Mouse (Mus musculus) limb, embryonic 10.5 days (tissue): Measurements from ENCODE around the gene Trappc5. TPM values are rescaled to one million over a fixed set of nuclear protein-coding genes. Genes with fewer than 3 reads are reported as not detected.

Experiments used
- DNase-seq: peaks from one replicate; pipeline ENCODE4 v3.0.0-alpha.2; 2017; ENCODE audit warnings: low spot score
- H3K27ac ChIP-seq: fragments of 300-500 bp; sonication (generic); 2 replicates; pipeline ENCODE4 v1.5.1; 2016; ENCODE audit warnings: mild to moderate bottlenecking
- H3K27me3 ChIP-seq: fragments of 300-500 bp; sonication (generic); 2 replicates; pipeline ENCODE4 v1.6.1; 2016; ENCODE audit warnings: low read depth, mild to moderate bottlenecking; ENCODE audit not compliant: poor library complexity, severe bottlenecking
- H3K36me3 ChIP-seq: fragments of 300-500 bp; sonication (generic); 2 replicates; pipeline ENCODE4 v1.6.1; 2016; ENCODE audit warnings: mild to moderate bottlenecking, moderate library complexity
- H3K4me1 ChIP-seq: fragments of 300-500 bp; sonication (generic); 2 replicates; pipeline ENCODE4 v1.6.1; 2016
- H3K4me3 ChIP-seq: fragments of 300-500 bp; sonication (generic); 2 replicates; pipeline ENCODE4 v1.5.1; 2016; ENCODE audit warnings: mild to moderate bottlenecking, moderate library complexity
- H3K9me3 ChIP-seq: fragments of 300-500 bp; sonication (generic); replicated peaks from 2 replicates; pipeline ENCODE4 v1.6.1; 2016; ENCODE audit warnings: mild to moderate bottlenecking
- WGBS: fragments of 180-500 bp; shearing (Covaris S2); methylation state at CpG from one replicate; pipeline ENCODE4 v1.1.7; 2016; 5-methylcytosine and 5-hydroxymethylcytosine counted together
- polyA plus RNA-seq: library from polyadenylated mRNA; unstranded; fragments of >200 nt; fragmentation: Nextera tagmentation; extraction: Ambion mirVana; gene quantifications from 2 replicates; pipeline ENCODE4 v1.2.1, GENCODE M21; 2016

Trappc5 gene
- polyA plus RNA-seq, 1 experiment from 2014 or later, result 46.0 TPM

GRCm38 (mm10) chr8:3654726-3655508 is 21.2 kb upstream of the Trappc5 start:
- Histone ChIP-seq H3K4me3 (no peak overlapping the region), H3K27me3 (no peaks in the 10 kb centered on the region), H3K36me3 (no peaks in the 10 kb centered on the region), H3K4me1 (peaks cover 7% of the 10 kb centered on the region), H3K27ac (no peak overlapping the region; the same call in 1 of the 2 replicates), H3K9me3 (no peaks in the 10 kb centered on the region)
- WGBS, result 73% methylated on average over 11 of the region's 11 CpGs
- DNase-seq, result no peak

DNA sequence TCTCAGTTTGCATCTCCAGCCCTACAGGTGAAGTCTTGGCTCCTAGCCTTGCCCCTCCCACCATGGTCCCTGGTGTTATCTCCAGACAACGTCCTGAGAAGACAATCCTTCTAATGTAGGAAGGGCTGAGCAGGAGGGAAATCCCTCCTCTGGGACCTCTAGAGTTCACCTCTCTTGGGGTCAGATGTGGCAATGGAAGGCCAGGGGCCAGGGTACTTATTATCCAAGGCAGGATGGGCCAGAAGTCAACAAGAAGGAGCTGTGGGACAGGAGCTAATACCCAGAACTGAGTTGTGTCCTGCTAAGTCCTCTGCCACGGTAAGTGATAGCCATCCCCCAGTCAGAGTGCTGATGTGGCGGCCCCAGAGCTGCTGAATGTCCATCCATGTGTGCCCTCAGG is 20.6 kb upstream of the Trappc5 start, which contains the start of gene Retn:
Gene Retn (plus strand): TSS at position 245 of the 400 bp plus-strand sequence.
- H3K4me3 ChIP-seq, result no peak within 1 kb of the TSS
- 73% methylated on average over 3 of the region's 3 CpGs for WGBS
- no peaks in the 10 kb centered on the region for H3K27me3 ChIP-seq
- DNase-seq, result no peak
- H3K36me3 ChIP-seq, result no peaks in the 10 kb centered on the region
- H3K9me3 ChIP-seq, result no peaks in the 10 kb centered on the region
- peaks cover 7% of the 10 kb centered on the region for H3K4me1 ChIP-seq
- H3K27ac ChIP-seq, result no peak within 1 kb of the TSS; the same call in 1 of the 2 replicates

GRCm38 (mm10) chr8:3656725-3657381 is 19.2 kb upstream of the Trappc5 start:
- H3K27ac ChIP-seq, result no peak overlapping the region
- WGBS, result 27% methylated on average over 7 of the region's 7 CpGs
- no peaks in the 10 kb centered on the region for H3K36me3 ChIP-seq
- DNase-seq, result peak; percentile 42
- H3K27me3 ChIP-seq, result no peaks in the 10 kb centered on the region
- H3K4me1 ChIP-seq, result peaks cover 7% of the 10 kb centered on the region
- H3K9me3 ChIP-seq, result no peaks in the 10 kb centered on the region
- peak overlapping the region; percentile 12; the same call in 1 of the 2 replicates for H3K4me3 ChIP-seq

GRCm38 (mm10) chr8:3660889-3661288 is 15.2 kb upstream of the Trappc5 start:
- Histone ChIP-seq H3K27ac (no peak overlapping the region), H3K4me3 (no peak overlapping the region), H3K36me3 (no peaks in the 10 kb centered on the region), H3K4me1 (peaks cover 7% of the 10 kb centered on the region), H3K9me3 (no peaks in the 10 kb centered on the region), H3K27me3 (no peaks in the 10 kb centered on the region)
- 80% methylated on average over 8 of the region's 8 CpGs for WGBS
- DNase-seq, result no peak

GRCm38 (mm10) chr8:3664405-3664804 is 11.7 kb upstream of the Trappc5 start:
- H3K36me3 ChIP-seq, result no peaks in the 10 kb centered on the region
- no peaks in the 10 kb centered on the region for H3K4me1 ChIP-seq
- no peak overlapping the region for H3K27ac ChIP-seq
- no peak overlapping the region for H3K4me3 ChIP-seq
- H3K27me3 ChIP-seq, result no peaks in the 10 kb centered on the region
- no peak for DNase-seq
- H3K9me3 ChIP-seq, result no peaks in the 10 kb centered on the region
- WGBS, result 78% methylated on average over 5 of the region's 5 CpGs

DNA sequence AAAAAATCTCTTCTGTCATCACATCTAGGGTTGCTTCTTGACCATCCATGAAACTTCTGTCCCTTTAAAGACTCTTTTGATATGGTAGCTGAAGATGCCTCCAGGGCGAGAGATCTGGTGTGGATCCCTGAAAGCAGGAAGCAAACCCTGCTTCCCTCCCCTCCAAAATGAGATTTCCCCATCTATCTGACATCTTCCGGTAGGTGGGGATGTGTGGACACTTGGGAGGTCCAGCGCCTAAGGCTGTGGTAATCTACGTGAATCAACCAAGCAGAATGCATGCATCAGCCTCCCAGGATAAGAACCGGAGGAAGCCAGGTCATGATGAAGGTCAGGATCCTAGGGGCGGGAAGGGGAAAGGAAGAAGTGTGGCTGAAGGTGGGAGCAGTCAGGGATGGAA is 10.6 kb upstream of the Trappc5 start, which contains the start of gene Mcemp1:
Gene Mcemp1 (plus strand): TSS at position 248 of the 400 bp plus-strand sequence.
- Histone ChIP-seq H3K4me3 (no peak within 1 kb of the TSS), H3K9me3 (no peaks in the 10 kb centered on the region), H3K27ac (no peak within 1 kb of the TSS), H3K27me3 (no peaks in the 10 kb centered on the region), H3K36me3 (no peaks in the 10 kb centered on the region), H3K4me1 (no peaks in the 10 kb centered on the region)
- 75% methylated on average over 6 of the region's 6 CpGs for WGBS
- no peak for DNase-seq

DNA sequence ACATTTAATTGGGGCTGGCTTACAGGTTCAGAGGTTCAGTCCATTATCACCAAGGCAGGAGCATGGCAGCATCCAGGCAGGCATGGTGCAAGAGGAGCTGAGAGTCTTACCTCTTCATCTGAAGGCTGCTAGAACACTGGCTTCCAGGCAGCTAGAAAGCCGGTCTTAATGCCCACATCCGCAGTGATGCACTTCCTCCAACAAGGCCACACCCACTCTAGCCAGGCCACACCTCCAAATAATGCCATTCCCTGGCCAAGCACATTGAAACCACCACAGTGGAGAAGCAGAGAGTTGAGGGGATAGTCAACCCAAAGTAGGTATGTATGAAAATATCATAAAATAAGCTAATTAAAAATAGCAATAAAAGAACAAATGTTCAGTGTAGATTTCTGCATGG is 5.7 kb upstream of the Trappc5 start:
- Histone ChIP-seq H3K36me3 (no peaks in the 10 kb centered on the region), H3K27ac (no peak overlapping the region), H3K27me3 (no peaks in the 10 kb centered on the region), H3K4me1 (peaks cover 7% of the 10 kb centered on the region; the same call in 1 of the 2 replicates), H3K4me3 (no peak overlapping the region), H3K9me3 (no peaks in the 10 kb centered on the region)
- WGBS, result 88% methylated on average over 2 of the region's 2 CpGs
- no peak for DNase-seq

DNA sequence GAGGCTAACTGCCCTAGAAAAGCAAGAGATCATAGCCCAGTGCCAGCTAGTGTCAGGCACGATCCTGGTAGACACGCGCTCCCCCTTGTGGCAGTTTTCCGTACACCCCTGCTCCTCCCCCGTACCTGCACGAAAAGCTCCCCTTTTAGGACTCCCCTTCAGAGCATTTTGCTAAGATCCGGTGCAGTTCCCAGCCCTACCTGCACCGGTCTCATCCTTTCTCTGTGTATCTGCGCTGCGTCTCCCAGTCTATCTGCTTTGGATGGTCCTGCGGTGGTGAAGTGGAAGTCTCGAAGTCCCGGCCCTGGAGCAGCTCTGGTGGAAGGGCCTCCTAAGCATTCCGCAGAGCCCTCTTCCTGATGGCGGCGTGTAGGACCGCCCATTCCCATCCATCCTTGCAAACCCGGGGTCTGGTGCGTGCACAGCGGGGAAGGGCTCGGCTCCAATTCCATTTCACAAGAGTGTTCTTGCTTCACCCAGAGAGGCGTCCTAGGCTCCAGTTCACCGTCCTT is 4.1 kb upstream of the Trappc5 start, which contains the start of gene Fcor:
Gene Fcor (minus strand): TSS at position 383 of the 512 bp plus-strand sequence.
- Histone ChIP-seq H3K27me3 (no peaks in the 10 kb centered on the region), H3K9me3 (no peaks in the 10 kb centered on the region), H3K4me3 (peak within 1 kb of the TSS; percentile 58), H3K27ac (peak within 1 kb of the TSS; percentile 84), H3K4me1 (peaks cover 7% of the 10 kb centered on the region; the same call in 1 of the 2 replicates), H3K36me3 (no peaks in the 10 kb centered on the region)
- DNase-seq, result peak; percentile 91
- under 1% methylated on average over 23 of the region's 23 CpGs for WGBS

GRCm38 (mm10) chr8:3674671-3675070 is 1.4 kb upstream of the Trappc5 start:
- H3K27ac ChIP-seq, result no peak overlapping the region
- no peak for DNase-seq
- 59% methylated on average over 3 of the region's 3 CpGs for WGBS
- no peak overlapping the region for H3K4me3 ChIP-seq
- peaks cover 17% of the 10 kb centered on the region for H3K4me1 ChIP-seq
- H3K9me3 ChIP-seq, result no peaks in the 10 kb centered on the region; the same call in 1 of the 2 replicates
- no peaks in the 10 kb centered on the region for H3K27me3 ChIP-seq
- H3K36me3 ChIP-seq, result peaks cover 13% of the 10 kb centered on the region

- 7% methylated on average over 15 of the region's 15 CpGs for WGBS
- no peaks in the 10 kb centered on the region; the same call in 1 of the 2 replicates for H3K9me3 ChIP-seq
These were observed 987 bp downstream of the Trappc5 start for GRCm38 (mm10) chr8:3676993-3677579.

DNA sequence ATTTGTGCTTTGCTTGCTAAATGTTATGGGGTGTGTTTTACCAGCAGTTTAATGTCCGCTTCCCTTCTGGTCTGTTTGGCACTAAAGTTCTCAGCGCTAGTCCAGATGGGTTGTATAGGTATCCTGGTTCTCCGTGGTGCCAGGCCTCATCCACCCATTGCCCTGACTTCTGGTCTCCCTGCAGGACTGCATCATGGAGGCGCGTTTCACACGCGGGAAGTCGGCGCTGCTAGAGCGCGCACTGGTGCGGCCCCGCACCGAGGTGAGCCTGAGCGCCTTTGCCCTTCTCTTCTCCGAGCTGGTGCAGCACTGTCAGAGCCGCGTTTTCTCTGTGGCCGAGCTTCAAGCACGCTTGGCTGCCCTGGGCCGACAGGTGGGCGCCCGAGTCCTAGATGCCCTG is 2.7 kb downstream of the Trappc5 start:
- H3K4me1 ChIP-seq, result peaks cover 10% of the 10 kb centered on the region
- H3K27ac ChIP-seq, result no peak overlapping the region
- no peak overlapping the region for H3K4me3 ChIP-seq
- 97% methylated on average over 23 of the region's 23 CpGs for WGBS
- peaks cover 51% of the 10 kb centered on the region for H3K36me3 ChIP-seq
- H3K9me3 ChIP-seq, result no peaks in the 10 kb centered on the region; the same call in 1 of the 2 replicates
- H3K27me3 ChIP-seq, result no peaks in the 10 kb centered on the region
- no peak for DNase-seq

More at GRCm38 (mm10) chr8:3676993-3677579, 987 bp downstream of the Trappc5 start:
- Histone ChIP-seq H3K4me1 (peaks cover 17% of the 10 kb centered on the region), H3K27ac (peak overlapping the region; percentile 97), H3K36me3 (peaks cover 37% of the 10 kb centered on the region), H3K27me3 (no peaks in the 10 kb centered on the region), H3K4me3 (peak overlapping the region; percentile 91)
- peak; percentile 38 for DNase-seq

- H3K27me3 ChIP-seq, result no peaks in the 10 kb centered on the region
- H3K4me3 ChIP-seq, result no peak overlapping the region
- peaks cover 10% of the 10 kb centered on the region for H3K4me1 ChIP-seq
- H3K36me3 ChIP-seq, result peaks cover 51% of the 10 kb centered on the region
- H3K27ac ChIP-seq, result no peak overlapping the region
- 95% methylated on average over 23 of the region's 23 CpGs for WGBS
- H3K9me3 ChIP-seq, result no peaks in the 10 kb centered on the region; the same call in 1 of the 2 replicates
- no peak for DNase-seq
These were observed 3.1 kb downstream of the Trappc5 start for GRCm38 (mm10) chr8:3679236-3679635.
